Comparison of ENCODE assay signal across 16 mouse cellular contexts in the genomic region with DNA sequence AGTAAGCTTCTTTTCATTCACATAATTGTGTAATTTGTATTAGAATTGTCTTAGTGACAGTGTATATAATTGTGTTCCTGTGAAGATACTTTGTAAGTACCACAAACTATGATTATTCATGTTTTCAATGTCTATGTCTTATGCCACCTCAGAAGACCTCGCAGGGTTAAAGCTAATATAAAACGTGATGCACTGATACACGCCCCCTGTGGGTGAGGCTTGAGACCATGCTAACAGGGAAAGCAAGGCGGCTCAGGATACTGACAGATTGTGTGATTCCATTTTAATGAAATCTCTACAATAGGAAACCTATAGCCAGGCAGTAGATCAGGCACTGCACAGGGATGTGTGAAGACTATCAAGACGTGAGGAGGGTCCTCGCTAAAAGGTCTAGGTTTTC. TPM values are rescaled to one million over a fixed set of nuclear protein-coding genes. Genes with fewer than 3 reads are reported as not detected.
A peak's percentile ranks its signal among the peaks of the same experiment; 100 is the strongest.
DNase-seq lines count a peak whose midpoint lies in the region; ATAC-seq and TF ChIP-seq lines count a peak whose summit lies in the region.
"Had no signal": no experiment of that assay in that cellular context is flagged by ENCODE, and none has a peak within 500 bp of the region (broad histone marks: within the 10 kb centered on the region; RNA-seq: fewer than 3 reads in every experiment).

No protein-coding gene starts in this region.

- H3K27me3 ChIP-seq in embryonic facial prominence, embryonic 11.5 days (ENCODE audit: control insufficient read depth, insufficient read depth, low read length): no peaks in the 10 kb centered on the region
- no peaks in the 10 kb centered on the region for H3K27me3 ChIP-seq in embryonic facial prominence, embryonic 10.5 days (replicated peaks; ENCODE audit: low read depth, poor library complexity, severe bottlenecking)
- H3K27me3 ChIP-seq: embryonic facial prominence, embryonic 15.5 days; limb, embryonic 12.5 days; Patski had no signal

- H3K36me3 ChIP-seq in embryonic facial prominence, embryonic 11.5 days (replicated peaks; ENCODE audit: control insufficient read depth, insufficient read depth, low read depth, low read length): no peaks in the 10 kb centered on the region
- no peaks in the 10 kb centered on the region for H3K36me3 ChIP-seq in embryonic facial prominence, embryonic 10.5 days (replicated peaks)
- H3K36me3 ChIP-seq: embryonic facial prominence, embryonic 15.5 days; limb, embryonic 12.5 days had no signal

- 61% methylated on average over 6 of the region's 6 CpGs for WGBS in embryonic facial prominence, embryonic 11.5 days
- WGBS in embryonic facial prominence, embryonic 10.5 days: 62% methylated on average over 6 of the region's 6 CpGs

- no peak overlapping the region for H3K4me3 ChIP-seq in embryonic facial prominence, embryonic 11.5 days (ENCODE audit: low read depth, low read length)
- no peak overlapping the region for H3K4me3 ChIP-seq in embryonic facial prominence, embryonic 10.5 days
- H3K4me3 ChIP-seq in left cerebral cortex, adult 2 months: no peak overlapping the region
- H3K4me3 ChIP-seq: embryonic facial prominence, embryonic 15.5 days; limb, embryonic 12.5 days; megakaryocyte, embryonic 14.5 days had no signal

- no peaks in the 10 kb centered on the region for H3K4me1 ChIP-seq in embryonic facial prominence, embryonic 11.5 days (ENCODE audit: control insufficient read depth, insufficient read depth, low read length)
- no peaks in the 10 kb centered on the region for H3K4me1 ChIP-seq in embryonic facial prominence, embryonic 10.5 days
- H3K4me1 ChIP-seq: limb, embryonic 12.5 days; megakaryocyte, embryonic 14.5 days had no signal

- no peaks in the 10 kb centered on the region for H3K9me3 ChIP-seq in embryonic facial prominence, embryonic 11.5 days (replicated peaks; ENCODE audit: control insufficient read depth, low read length)
- H3K9me3 ChIP-seq in embryonic facial prominence, embryonic 10.5 days: no peaks in the 10 kb centered on the region
- H3K9me3 ChIP-seq: embryonic facial prominence, embryonic 15.5 days; limb, embryonic 12.5 days had no signal

- peak; percentile 38 for DNase-seq in embryonic facial prominence, embryonic 11.5 days (ENCODE audit: low spot score)
- DNase-seq in embryonic facial prominence, embryonic 10.5 days (ENCODE audit: low spot score): no peak
- DNase-seq in left cerebral cortex, adult 2 months (ENCODE audit: extremely low spot score in 1 of 2, low spot score in 2 of 2): no peak
- DNase-seq in left cerebral cortex, postnatal 25 days (ENCODE audit: low spot score in 2 of 2): no peak
- DNase-seq in thymus, postnatal 4 days: peak; percentile 40
- DNase-seq in thymus, postnatal 0 days (ENCODE audit: low spot score): no peak
- no peak for DNase-seq in ovary, postnatal 10 days (ENCODE audit: low spot score)
- DNase-seq in adipocyte (ENCODE audit: low spot score): no peak
- DNase-seq: gastrocnemius, postnatal 10 days; heart, postnatal 4 days; kidney, postnatal 10 days; spleen, adult 18-20 months had no signal

- intact Hi-C loops in left cerebral cortex, adult 2 months (cut with DNase I): no loop called here
- intact Hi-C loops in left cerebral cortex, postnatal 25 days (cut with DNase I): no loop called here

- H3K4me2 ChIP-seq in embryonic facial prominence, embryonic 11.5 days (ENCODE audit: low read depth, low read length): no peak overlapping the region
- H3K4me2 ChIP-seq: embryonic facial prominence, embryonic 15.5 days; limb, embryonic 12.5 days had no signal

- no peak overlapping the region for H3K9ac ChIP-seq in embryonic facial prominence, embryonic 11.5 days (replicated peaks; ENCODE audit: low read length)
- H3K9ac ChIP-seq: embryonic facial prominence, embryonic 15.5 days; limb, embryonic 12.5 days had no signal

- TF ChIP-seq CTCF in left cerebral cortex, adult 2 months (IDR thresholded peaks at IDR 0.05): peak; percentile 40

- H3K27ac ChIP-seq in embryonic facial prominence, embryonic 11.5 days (replicated peaks; ENCODE audit: low read depth, low read length): no peak overlapping the region
- no peak overlapping the region for H3K27ac ChIP-seq in embryonic facial prominence, embryonic 10.5 days (replicated peaks)
- H3K27ac ChIP-seq in left cerebral cortex, adult 2 months: no peak overlapping the region
- H3K27ac ChIP-seq: embryonic facial prominence, embryonic 15.5 days; limb, embryonic 12.5 days had no signal

- no peak for ATAC-seq in embryonic facial prominence, embryonic 11.5 days (replicated peaks; ENCODE audit: insufficient number of reproducible peaks, low FRiP score, low TSS enrichment, low read depth)
- ATAC-seq: Patski had no signal

RNA-seq across cellular contexts. Expression of a gene that starts 28.9 kb away (rescaled TPM):
- polyA plus RNA-seq in embryonic facial prominence, embryonic 11.5 days (2014; fragmentation: Nextera tagmentation; extraction: Ambion mirVana): 34.4 and 36.2 TPM in 2 replicates
- 20.9 and 22.0 TPM in 2 replicates for polyA plus RNA-seq in embryonic facial prominence, embryonic 10.5 days (2016; fragmentation: Nextera tagmentation; extraction: Ambion mirVana)
- 100 to 1,000 TPM; 242 to 281 TPM for total RNA-seq in left cerebral cortex, adult 2 months (2021)
- total RNA-seq in left cerebral cortex, postnatal 25 days (2021): 100 to 1,000 TPM; 260 to 264 TPM
- 16.8 and 17.5 TPM in 2 replicates for polyA plus RNA-seq in thymus, postnatal 0 days (2015; fragmentation: Nextera tagmentation; extraction: Ambion mirVana)

Comparison
In these comparisons a context has a peak if more than half of its experiments do, and no peak if none do; other contexts are left out.
1. DNase-seq: peak in embryonic facial prominence, embryonic 11.5 days (single experiment) and thymus, postnatal 4 days (single experiment); none in embryonic facial prominence, embryonic 10.5 days (single experiment), left cerebral cortex, adult 2 months (0 of 2), left cerebral cortex, postnatal 25 days (0 of 2), thymus, postnatal 0 days (single experiment), ovary, postnatal 10 days (single experiment) and adipocyte (single experiment).